Mouse (Mus musculus) lung, postnatal 0 days (tissue): ENCODE measurements around the gene Gm21992. TPM values are rescaled to one million over a fixed set of nuclear protein-coding genes. Genes with fewer than 3 reads are reported as not detected.

Experiments
- ATAC-seq: fragments of 200-750 bp; cut with Nextera tagmentation; 2 replicates; pipeline ENCODE4 v1.8.0; 2017; ENCODE audit warnings: moderate library complexity
- DNase-seq: peaks from one replicate; pipeline ENCODE4 v3.0.0-alpha.2; 2016; ENCODE audit warnings: low spot score
- H3K27ac ChIP-seq: fragments of 300-500 bp; sonication (generic); 2 replicates; pipeline ENCODE4 v1.5.1; 2014; ENCODE audit warnings: antibody characterized with exemption, mild to moderate bottlenecking, low read length, mixed read lengths
- H3K27me3 ChIP-seq: fragments of 300-500 bp; sonication (generic); replicated peaks from 2 replicates; pipeline ENCODE4 v1.6.1; 2014; ENCODE audit warnings: low read length, mixed read lengths; ENCODE audit not compliant: insufficient read depth
- H3K36me3 ChIP-seq: fragments of 300-500 bp; sonication (generic); 2 replicates; pipeline ENCODE4 v1.6.1; 2014; ENCODE audit warnings: low read length, mixed read lengths; ENCODE audit not compliant: insufficient read depth
- H3K4me1 ChIP-seq: fragments of 300-500 bp; sonication (generic); 2 replicates; pipeline ENCODE4 v1.6.1; 2014; ENCODE audit warnings: antibody characterized with exemption, low read depth, low read length, mixed read lengths; ENCODE audit not compliant: insufficient read depth
- H3K4me2 ChIP-seq: fragments of 300-500 bp; sonication (generic); replicated peaks from 2 replicates; pipeline ENCODE4 v1.6.1; 2014; ENCODE audit warnings: low read depth, mild to moderate bottlenecking, low read length, moderate library complexity, mixed read lengths
- H3K4me3 ChIP-seq: fragments of 300-500 bp; sonication (generic); 2 replicates; pipeline ENCODE4 v1.5.1; 2014; ENCODE audit warnings: low read depth, low read length
- H3K9ac ChIP-seq: fragments of 300-500 bp; sonication (generic); replicated peaks from 2 replicates; pipeline ENCODE4 v1.6.1; 2014; ENCODE audit warnings: low read depth, mild to moderate bottlenecking
- H3K9me3 ChIP-seq: fragments of 300-500 bp; sonication (generic); 2 replicates; pipeline ENCODE4 v1.6.1; 2016; ENCODE audit warnings: low read length, mixed read lengths
- CTCF ChIP-seq: IDR thresholded peaks from 2 replicates; pipeline ENCODE4 v1.5.1; 2016; ENCODE audit warnings: antibody characterized with exemption, mild to moderate bottlenecking
- EP300 ChIP-seq: IDR thresholded peaks from 2 replicates; pipeline ENCODE4 v1.6.1; 2016; ENCODE audit warnings: antibody characterized with exemption, mild to moderate bottlenecking, control low read depth
- WGBS: fragments of 180-500 bp; shearing (Covaris S2); extraction: QIAGEN DNeasy Blood & Tissue Kit; methylation state at CpG from one replicate; pipeline ENCODE4 v1.1.7; 2014; 5-methylcytosine and 5-hydroxymethylcytosine counted together
- polyA plus RNA-seq: library from polyadenylated mRNA; unstranded; fragments of >200 nt; fragmentation: Nextera tagmentation; extraction: Ambion mirVana; gene quantifications from 2 replicates; pipeline ENCODE4 v1.2.1, GENCODE M21; 2015

Gene Gm21992
- polyA plus RNA-seq, 1 experiment from 2014 or later: 13.9 TPM

DNA sequence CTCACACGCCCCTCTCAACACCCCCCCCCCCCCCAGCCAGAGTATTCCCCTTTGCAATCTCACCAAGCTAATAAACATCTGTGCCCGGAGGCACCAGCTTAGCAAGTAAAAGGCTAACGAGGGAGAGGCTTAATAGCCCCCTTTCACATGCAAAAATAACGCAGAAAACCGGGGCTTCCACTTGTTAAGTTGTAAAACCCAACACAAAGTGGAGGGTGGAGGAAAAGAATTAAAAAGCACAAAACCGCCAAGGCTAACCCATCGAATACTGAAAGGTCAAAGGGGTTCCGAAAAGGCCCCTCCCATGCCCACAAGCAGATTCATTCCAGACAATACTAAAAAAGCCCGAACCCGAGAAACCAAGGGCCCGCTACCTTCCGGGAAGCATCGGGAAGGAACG, 1.1 kb downstream of the Gm21992 start:
- Histone ChIP-seq H3K27ac (peak overlapping the region; percentile 94), H3K9ac (peak overlapping the region; percentile 63), H3K9me3 (no peaks in the 10 kb centered on the region), H3K27me3 (no peaks in the 10 kb centered on the region), H3K4me2 (peak overlapping the region; percentile 85), H3K36me3 (no peaks in the 10 kb centered on the region), H3K4me1 (peaks cover 8% of the 10 kb centered on the region; the same call in 1 of the 2 replicates), H3K4me3 (peak overlapping the region; percentile 76)
- under 1% methylated on average over 14 of the region's 14 CpGs for WGBS
- TF ChIP-seq CTCF (no peak), EP300 (no peak)
- DNase-seq (no peak), ATAC-seq (no peak)

DNA sequence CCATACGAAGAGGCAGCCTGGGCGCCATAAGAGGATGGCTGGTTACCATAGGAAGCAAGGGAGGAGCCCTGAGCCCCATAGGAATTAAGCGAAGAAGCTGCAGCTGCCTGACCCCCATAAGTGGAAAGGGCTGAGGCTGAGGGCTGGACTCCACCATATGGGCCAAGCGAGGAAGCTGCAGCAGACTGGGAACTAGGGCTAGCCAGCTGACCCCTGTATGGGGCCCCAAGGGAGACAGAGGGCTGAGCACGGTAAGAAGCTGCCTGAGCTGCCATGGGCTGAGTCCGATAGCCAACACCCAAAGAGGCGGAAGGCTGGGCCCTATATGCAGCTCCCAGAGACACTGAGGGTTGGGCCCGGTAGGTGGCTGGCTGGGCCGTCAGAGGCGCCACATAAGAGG, 8.1 kb downstream of the Gm21992 start:
- H3K36me3 ChIP-seq: peaks cover 21% of the 10 kb centered on the region; the same call in 1 of the 2 replicates
- TF ChIP-seq CTCF (no peak), EP300 (no peak)
- whole genome bisulfite sequencing: 84% methylated on average over 10 of the region's 10 CpGs

DNA sequence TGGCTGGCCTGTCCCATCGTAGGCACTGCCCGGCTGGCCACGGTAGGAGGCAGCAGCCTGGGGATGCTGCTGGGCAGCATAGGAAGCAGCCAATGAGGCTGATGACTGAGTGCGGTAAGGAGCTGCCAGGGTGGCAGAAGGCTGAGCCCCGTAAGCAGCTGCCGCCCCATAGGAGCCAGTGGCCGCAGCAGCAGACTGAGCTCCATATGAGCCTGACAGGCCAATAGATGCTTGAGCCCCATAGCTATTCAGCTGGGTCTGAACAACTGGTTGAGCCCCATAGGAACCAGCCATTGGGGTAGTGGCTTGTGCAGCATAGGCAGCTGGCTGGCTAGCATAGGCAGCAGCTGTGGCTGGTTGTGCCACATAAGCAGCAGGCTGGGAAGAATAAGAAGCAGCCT, 8.7 kb downstream of the Gm21992 start:
- Histone ChIP-seq H3K36me3 (peaks cover 21% of the 10 kb centered on the region; the same call in 1 of the 2 replicates), H3K27ac (no peak overlapping the region), H3K9me3 (no peaks in the 10 kb centered on the region), H3K4me3 (no peak overlapping the region), H3K4me1 (no peaks in the 10 kb centered on the region), H3K9ac (no peak overlapping the region), H3K4me2 (no peak overlapping the region), H3K27me3 (no peaks in the 10 kb centered on the region)
- ATAC-seq: no peak
- DNase-seq: no peak
- 94% methylated on average over 7 of the region's 7 CpGs for WGBS
- TF ChIP-seq EP300 (no peak), CTCF (no peak)

More for the DNA sequence above, 8.1 kb downstream of the Gm21992 start:
- Histone ChIP-seq H3K4me2 (no peak overlapping the region), H3K4me1 (no peaks in the 10 kb centered on the region), H3K9ac (no peak overlapping the region), H3K4me3 (no peak overlapping the region), H3K27me3 (no peaks in the 10 kb centered on the region), H3K9me3 (no peaks in the 10 kb centered on the region), H3K27ac (no peak overlapping the region)
- no peak for ATAC-seq
- no peak for DNase-seq

DNA sequence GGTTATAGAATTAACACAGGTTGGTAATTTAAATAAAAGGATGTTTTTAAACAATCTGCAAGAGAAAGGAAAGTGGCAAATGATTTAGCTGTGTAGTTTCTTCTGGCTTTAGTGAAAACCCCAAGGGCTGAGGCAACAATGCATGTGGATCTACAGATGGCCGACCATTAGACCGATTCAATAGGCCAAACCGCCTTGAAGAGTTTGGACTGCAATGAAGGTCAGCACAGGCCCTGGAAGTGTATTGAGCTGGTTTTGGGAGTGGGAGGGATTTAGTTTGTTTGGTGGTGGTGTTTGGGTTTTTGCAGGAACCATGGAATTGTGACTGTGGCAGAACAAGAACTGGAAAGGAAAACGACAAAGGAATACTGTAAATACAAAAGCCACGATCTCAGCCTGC, 12.3 kb downstream of the Gm21992 start:
- TF ChIP-seq EP300: no peak
- no peak for TF ChIP-seq CTCF
- peaks cover 21% of the 10 kb centered on the region; the same call in 1 of the 2 replicates for H3K36me3 ChIP-seq
- DNase-seq (no peak), ATAC-seq (no peak)
- no peak overlapping the region for H3K27ac ChIP-seq
- 95% methylated on average over 5 of the region's 5 CpGs for WGBS
- H3K4me3 ChIP-seq: no peak overlapping the region
- H3K9me3 ChIP-seq: no peaks in the 10 kb centered on the region
- H3K4me1 ChIP-seq: no peaks in the 10 kb centered on the region
- H3K27me3 ChIP-seq: no peaks in the 10 kb centered on the region
- no peak overlapping the region for H3K4me2 ChIP-seq
- H3K9ac ChIP-seq: no peak overlapping the region

DNA sequence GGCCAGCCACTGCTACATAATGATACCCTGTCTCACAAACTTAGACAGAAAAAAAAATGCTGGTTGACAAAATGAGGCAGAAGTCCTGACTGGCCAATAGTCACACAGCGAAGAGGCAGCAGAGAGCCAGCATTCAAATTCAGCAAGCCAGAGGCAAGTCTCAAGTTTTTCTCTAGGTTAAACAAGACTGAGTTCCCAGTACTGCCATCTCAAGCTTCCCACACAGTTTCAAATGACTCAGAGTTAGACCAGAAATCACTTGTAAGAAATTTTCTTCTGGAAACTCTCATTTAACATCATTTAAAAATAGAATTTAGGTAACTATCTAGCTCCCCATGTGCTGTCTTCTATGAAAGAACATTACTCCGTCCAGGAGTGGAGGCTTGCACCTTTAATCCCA, 13.6 kb downstream of the Gm21992 start:
- Histone ChIP-seq H3K4me1 (peaks cover 3% of the 10 kb centered on the region), H3K4me2 (no peak overlapping the region), H3K4me3 (no peak overlapping the region), H3K27ac (no peak overlapping the region), H3K9me3 (no peaks in the 10 kb centered on the region), H3K9ac (no peak overlapping the region), H3K27me3 (no peaks in the 10 kb centered on the region), H3K36me3 (peaks cover 21% of the 10 kb centered on the region; the same call in 1 of the 2 replicates)
- ATAC-seq: no peak
- WGBS: 100% methylated on average over 2 of the region's 2 CpGs
- DNase-seq: no peak
- no peak for TF ChIP-seq CTCF

DNA sequence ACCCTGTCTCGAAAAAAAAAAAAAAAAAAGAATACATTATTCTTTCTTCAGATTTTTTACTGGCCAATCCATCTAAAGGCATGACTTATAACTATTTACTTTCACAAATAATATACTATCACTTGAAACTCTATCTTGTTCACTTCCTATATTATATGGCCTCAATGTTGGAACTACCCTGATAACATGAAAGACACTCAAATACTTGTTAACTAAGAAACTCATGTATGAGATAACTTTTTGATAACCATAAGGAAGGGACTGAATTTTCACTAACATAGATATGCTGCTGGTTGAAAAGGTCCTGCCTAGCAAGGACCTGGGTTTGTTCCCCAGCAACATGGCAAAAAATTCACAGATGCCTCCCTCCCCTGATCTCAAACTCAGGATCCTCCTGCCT, 15.5 kb downstream of the Gm21992 start:
- 67% methylated on average over 1 of the region's 1 CpGs for WGBS
- TF ChIP-seq EP300 (no peak), CTCF (no peak)
- H3K4me3 ChIP-seq: no peak overlapping the region

More for the DNA sequence above, 15.5 kb downstream of the Gm21992 start:
- Histone ChIP-seq H3K27me3 (no peaks in the 10 kb centered on the region), H3K9me3 (no peaks in the 10 kb centered on the region), H3K9ac (no peak overlapping the region), H3K27ac (no peak overlapping the region), H3K4me1 (peaks cover 4% of the 10 kb centered on the region), H3K4me2 (no peak overlapping the region), H3K36me3 (peaks cover 12% of the 10 kb centered on the region; the same call in 1 of the 2 replicates)
- DNase-seq: no peak
- no peak for ATAC-seq
